Mouse (Mus musculus): ENCODE measurements around the gene Cep162. TPM values are rescaled to one million over a fixed set of nuclear protein-coding genes. Genes with fewer than 3 reads are reported as not detected.

Cep162 gene
- polyA plus RNA-seq, 1 experiment from 2014 or later, result 10.2 TPM

DNA sequence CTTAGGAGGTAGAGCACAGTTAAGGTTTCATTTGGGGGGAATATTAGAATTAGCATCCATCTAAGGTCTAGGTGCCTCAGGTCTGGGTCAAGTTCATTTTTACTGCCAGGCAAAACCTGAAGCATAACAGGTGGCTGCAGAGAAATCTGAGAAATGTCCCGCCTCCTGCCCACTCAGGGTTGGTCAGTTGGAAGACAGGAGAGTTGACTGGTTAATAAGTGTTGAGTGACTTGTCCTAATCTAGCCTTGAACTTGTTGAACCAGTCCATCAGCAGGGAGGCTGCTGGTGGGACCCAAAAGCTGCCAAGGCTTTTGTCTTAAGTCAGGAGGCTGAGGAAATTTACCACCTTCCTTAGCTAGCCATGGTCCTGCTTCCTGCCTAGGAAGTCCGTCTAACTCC, 107.4 kb downstream of the Cep162 start:
- 76% methylated on average over 2 of the region's 2 CpGs for WGBS
- Histone ChIP-seq H3K4me1 (ENCODE audit: control insufficient read depth, insufficient read depth, low read length) (peaks cover 4% of the 10 kb centered on the region), H3K4me2 (ENCODE audit: low read depth, severe bottlenecking) (no peak overlapping the region), H3K9ac (ENCODE audit: low read length) (no peak overlapping the region), H3K36me3 (ENCODE audit: control insufficient read depth, insufficient read depth, low read length) (no peaks in the 10 kb centered on the region), H3K27ac (replicated peaks; ENCODE audit: low read depth, low read length) (no peak overlapping the region), H3K27me3 (ENCODE audit: control insufficient read depth, insufficient read depth, low read length) (peaks cover 24% of the 10 kb centered on the region), H3K9me3 (ENCODE audit: control insufficient read depth, low read length) (no peaks in the 10 kb centered on the region; the same call in 1 of the 2 replicates), H3K4me3 (ENCODE audit: low read depth, low read length) (no peak overlapping the region)
- ATAC-seq (ENCODE audit: insufficient number of reproducible peaks, low FRiP score, low TSS enrichment, low read depth), result no peak
- DNase-seq (ENCODE audit: low spot score), result peak; percentile 31

- no peaks in the 10 kb centered on the region; the same call in 1 of the 2 replicates for H3K9me3 ChIP-seq (ENCODE audit: control insufficient read depth, low read length)
- no peak overlapping the region for H3K27ac ChIP-seq (replicated peaks; ENCODE audit: low read depth, low read length)
- H3K4me1 ChIP-seq (ENCODE audit: control insufficient read depth, insufficient read depth, low read length), result peaks cover 4% of the 10 kb centered on the region
- ATAC-seq (ENCODE audit: insufficient number of reproducible peaks, low FRiP score, low TSS enrichment, low read depth) (no peak), DNase-seq (ENCODE audit: low spot score) (no peak)
- no peak overlapping the region for H3K4me3 ChIP-seq (ENCODE audit: low read depth, low read length)
- H3K4me2 ChIP-seq (ENCODE audit: low read depth, severe bottlenecking), result no peak overlapping the region
- WGBS, result 78% methylated on average over 4 of the region's 4 CpGs
- no peaks in the 10 kb centered on the region for H3K36me3 ChIP-seq (ENCODE audit: control insufficient read depth, insufficient read depth, low read length)
- H3K9ac ChIP-seq (ENCODE audit: low read length), result no peak overlapping the region
- peaks cover 24% of the 10 kb centered on the region for H3K27me3 ChIP-seq (ENCODE audit: control insufficient read depth, insufficient read depth, low read length)
Observed at GRCm38 (mm10) chr9:87146400-87146799, 108.9 kb downstream of the Cep162 start.

GRCm38 (mm10) chr9:87145671-87146070, 109.7 kb downstream of the Cep162 start:
- H3K9ac ChIP-seq (ENCODE audit: low read length), result no peak overlapping the region
- WGBS, result 28% methylated on average over 11 of the region's 11 CpGs
- peaks cover 24% of the 10 kb centered on the region for H3K27me3 ChIP-seq (ENCODE audit: control insufficient read depth, insufficient read depth, low read length)
- no peak overlapping the region for H3K4me3 ChIP-seq (ENCODE audit: low read depth, low read length)
- no peak overlapping the region for H3K27ac ChIP-seq (replicated peaks; ENCODE audit: low read depth, low read length)
- no peaks in the 10 kb centered on the region; the same call in 1 of the 2 replicates for H3K9me3 ChIP-seq (ENCODE audit: control insufficient read depth, low read length)
- H3K4me1 ChIP-seq (ENCODE audit: control insufficient read depth, insufficient read depth, low read length), result peaks cover 4% of the 10 kb centered on the region
- DNase-seq (ENCODE audit: low spot score) (no peak), ATAC-seq (ENCODE audit: insufficient number of reproducible peaks, low FRiP score, low TSS enrichment, low read depth) (no peak)
- H3K4me2 ChIP-seq (ENCODE audit: low read depth, severe bottlenecking), result no peak overlapping the region
- no peaks in the 10 kb centered on the region for H3K36me3 ChIP-seq (ENCODE audit: control insufficient read depth, insufficient read depth, low read length)

GRCm38 (mm10) chr9:87145180-87145579, 110.2 kb downstream of the Cep162 start:
- Histone ChIP-seq H3K4me3 (ENCODE audit: low read depth, low read length) (peak overlapping the region; percentile 27; the same call in 1 of the 2 replicates), H3K36me3 (ENCODE audit: control insufficient read depth, insufficient read depth, low read length) (no peaks in the 10 kb centered on the region), H3K27me3 (ENCODE audit: control insufficient read depth, insufficient read depth, low read length) (peaks cover 24% of the 10 kb centered on the region), H3K4me2 (ENCODE audit: low read depth, severe bottlenecking) (peak overlapping the region; percentile 48; the same call in 1 of the 2 replicates), H3K4me1 (ENCODE audit: control insufficient read depth, insufficient read depth, low read length) (peaks cover 4% of the 10 kb centered on the region), H3K27ac (replicated peaks; ENCODE audit: low read depth, low read length) (no peak overlapping the region), H3K9ac (ENCODE audit: low read length) (no peak overlapping the region), H3K9me3 (ENCODE audit: control insufficient read depth, low read length) (no peaks in the 10 kb centered on the region; the same call in 1 of the 2 replicates)
- 3% methylated on average over 15 of the region's 15 CpGs for WGBS
- no peak for ATAC-seq (ENCODE audit: insufficient number of reproducible peaks, low FRiP score, low TSS enrichment, low read depth)
- DNase-seq (ENCODE audit: low spot score), result peak; percentile 40

GRCm38 (mm10) chr9:87144532-87144931, 110.8 kb downstream of the Cep162 start:
- DNase-seq (ENCODE audit: low spot score), result peak; percentile 42
- Histone ChIP-seq H3K4me1 (ENCODE audit: control insufficient read depth, insufficient read depth, low read length) (peaks cover 4% of the 10 kb centered on the region), H3K9ac (ENCODE audit: low read length) (no peak overlapping the region), H3K4me2 (ENCODE audit: low read depth, severe bottlenecking) (peak overlapping the region; percentile 48), H3K36me3 (ENCODE audit: control insufficient read depth, insufficient read depth, low read length) (no peaks in the 10 kb centered on the region), H3K4me3 (ENCODE audit: low read depth, low read length) (peak overlapping the region; percentile 27), H3K27ac (replicated peaks; ENCODE audit: low read depth, low read length) (no peak overlapping the region), H3K27me3 (ENCODE audit: control insufficient read depth, insufficient read depth, low read length) (peaks cover 24% of the 10 kb centered on the region), H3K9me3 (ENCODE audit: control insufficient read depth, low read length) (no peaks in the 10 kb centered on the region; the same call in 1 of the 2 replicates)
- WGBS, result 3% methylated on average over 19 of the region's 19 CpGs
- ATAC-seq (ENCODE audit: insufficient number of reproducible peaks, low FRiP score, low TSS enrichment, low read depth), result peak; percentile 58

DNA sequence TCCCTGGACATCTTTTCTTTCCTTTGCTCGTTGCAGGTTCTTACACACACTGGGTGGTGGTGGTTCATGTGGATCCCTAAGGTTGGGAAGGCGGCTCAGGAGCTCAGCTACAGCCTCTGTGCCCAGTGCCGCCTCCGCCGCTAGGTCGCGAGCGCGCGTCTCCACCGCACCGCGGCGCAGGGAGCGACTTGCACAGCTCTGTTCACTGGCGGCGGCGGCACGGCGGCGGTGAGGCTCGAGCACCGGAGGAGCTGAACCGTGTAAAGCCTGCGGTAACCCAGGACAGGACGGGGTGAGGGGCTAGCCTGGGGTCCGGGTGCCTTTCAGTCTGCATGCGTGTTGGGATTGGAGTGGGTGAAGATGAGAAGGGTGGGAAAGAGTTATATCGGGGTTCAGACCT, 111.2 kb downstream of the Cep162 start, which contains the start of gene Mrap2:
TSS of gene Mrap2 (plus strand) at position 201 of the 400 bp plus-strand sequence.
- Histone ChIP-seq H3K27ac (replicated peaks; ENCODE audit: low read depth, low read length) (no peak within 1 kb of the TSS), H3K4me3 (ENCODE audit: low read depth, low read length) (peak within 1 kb of the TSS; percentile 27), H3K4me1 (ENCODE audit: control insufficient read depth, insufficient read depth, low read length) (peaks cover 4% of the 10 kb centered on the region), H3K9me3 (ENCODE audit: control insufficient read depth, low read length) (no peaks in the 10 kb centered on the region; the same call in 1 of the 2 replicates), H3K36me3 (ENCODE audit: control insufficient read depth, insufficient read depth, low read length) (no peaks in the 10 kb centered on the region), H3K9ac (ENCODE audit: low read length) (no peak within 1 kb of the TSS), H3K4me2 (ENCODE audit: low read depth, severe bottlenecking) (peak within 1 kb of the TSS; percentile 48), H3K27me3 (ENCODE audit: control insufficient read depth, insufficient read depth, low read length) (peaks cover 24% of the 10 kb centered on the region)
- ATAC-seq (ENCODE audit: insufficient number of reproducible peaks, low FRiP score, low TSS enrichment, low read depth), result peak; percentile 87
- DNase-seq (ENCODE audit: low spot score), result peak; percentile 79
- WGBS, result 1% methylated on average over 29 of the region's 29 CpGs

DNA sequence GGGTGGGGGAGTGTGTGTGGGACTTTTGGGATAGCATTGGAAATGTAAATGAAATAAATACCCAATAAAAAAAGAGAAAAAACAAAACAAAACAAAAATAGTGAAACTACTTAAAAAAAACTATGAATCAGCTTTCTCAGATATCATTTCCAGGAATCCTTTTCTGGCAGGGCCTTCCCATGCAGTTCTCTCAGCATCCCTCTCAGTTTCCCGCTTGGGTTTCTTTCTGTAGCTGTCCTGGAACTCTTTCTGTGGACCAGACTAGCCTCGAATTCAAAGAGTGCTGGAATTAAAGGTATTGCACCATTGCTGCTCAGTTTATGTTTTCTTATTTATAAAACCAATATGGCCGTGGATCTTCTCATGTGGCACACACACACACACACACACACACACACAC, 112.3 kb downstream of the Cep162 start:
- Histone ChIP-seq H3K4me3 (ENCODE audit: low read depth, low read length) (no peak overlapping the region), H3K4me1 (ENCODE audit: control insufficient read depth, insufficient read depth, low read length) (peaks cover 4% of the 10 kb centered on the region), H3K27me3 (ENCODE audit: control insufficient read depth, insufficient read depth, low read length) (peaks cover 24% of the 10 kb centered on the region), H3K9ac (ENCODE audit: low read length) (no peak overlapping the region), H3K9me3 (ENCODE audit: control insufficient read depth, low read length) (no peaks in the 10 kb centered on the region; the same call in 1 of the 2 replicates), H3K36me3 (ENCODE audit: control insufficient read depth, insufficient read depth, low read length) (no peaks in the 10 kb centered on the region), H3K27ac (replicated peaks; ENCODE audit: low read depth, low read length) (no peak overlapping the region), H3K4me2 (ENCODE audit: low read depth, severe bottlenecking) (no peak overlapping the region)
- WGBS, result 89% methylated on average over 3 of the region's 3 CpGs
- ATAC-seq (ENCODE audit: insufficient number of reproducible peaks, low FRiP score, low TSS enrichment, low read depth) (no peak), DNase-seq (ENCODE audit: low spot score) (no peak)
